Mouse (Mus musculus) Patski (cell line): Measurements from ENCODE around the gene Dnajc7. TPM values are rescaled to one million over a fixed set of nuclear protein-coding genes. Genes with fewer than 3 reads are reported as not detected.
"Not testable (repeated sequence)": the region's sequence is repeated elsewhere in the genome, so short reads cannot be mapped to it uniquely, and the experiment has no call there.

ENCODE experiments used
- ATAC-seq: fragments of 100-300 bp; one replicate; pipeline ENCODE4 v1.8.0; 2021
- CTCF ChIA-PET: fragments of 350-600 bp; sonication (Branson Sonifier 250); formaldehyde crosslinking; loops from one replicate; lab custom pipeline; 2022; ENCODE audit warnings: inconsistent platforms; lab: Charles Lee
- POLR2A ChIA-PET: fragments of 350-600 bp; sonication (Branson Sonifier 250); formaldehyde crosslinking; loops from one replicate; lab custom pipeline; 2022; ENCODE audit warnings: antibody characterized with exemption, inconsistent platforms; lab: Charles Lee
- DNase-seq: peaks from one replicate; pipeline ENCODE4 v3.0.0-alpha.2; 2011; ENCODE audit warnings: low read depth, low spot score
- H3K27me3 ChIP-seq: fragments of 371-371 bp; one replicate; pipeline ENCODE4 v1.5.1; 2021
- CTCF ChIP-seq: fragments of 100-300 bp; IDR thresholded peaks from one replicate; pipeline ENCODE4 v1.5.1; 2021
- in situ Hi-C: fragments of 300-500 bp; cut with MboI; formaldehyde crosslinking; loops from 3 replicates; pipeline ENCODE4 v1.11.1; 2018; ENCODE audit warnings: low pct_unique_long_range_greater_than_20kb, mixed read lengths
- polyA plus RNA-seq: library from polyadenylated mRNA; unstranded; gene quantifications from one replicate; pipeline ENCODE4 v1.2.3, GENCODE M21; 2021

Dnajc7 gene
- polyA plus RNA-seq, 1 experiment from 2014 or later = 268 TPM

- DNase-seq (no peak), ATAC-seq (no peak)
- in situ Hi-C loops = no loop called here
Observed at GRCm38 (mm10) chr11:100617480-100617879, 2.5 kb downstream of the Dnajc7 start.

GRCm38 (mm10) chr11:100616836-100617235 is 3.1 kb downstream of the Dnajc7 start:
- in situ Hi-C loops, H3K27me3 ChIP-seq, ATAC-seq, DNase-seq, CTCF ChIA-PET: not testable (repeated sequence)
- POLR2A ChIA-PET = interaction anchor here (0.5 to 0.7 kb wide), 2 partner anchors 91 to 114 kb away, joined by 3 to 4 read pairs; no protein-coding TSS in a partner anchor

More at GRCm38 (mm10) chr11:100617480-100617879, 2.5 kb downstream of the Dnajc7 start:
- H3K27me3 ChIP-seq = no peaks in the 10 kb centered on the region
- TF ChIP-seq CTCF = no peak
- ChIA-PET CTCF (interaction anchor here (1.9 kb wide), 1 partner anchor 8 kb away, joined by 5 read pairs; no protein-coding TSS in a partner anchor), POLR2A (interaction anchor here (0.6 kb wide), 1 partner anchor 1176 kb away, joined by 3 read pairs; no protein-coding TSS in a partner anchor)

- H3K27me3 ChIP-seq = no peaks in the 10 kb centered on the region
- POLR2A ChIA-PET = interaction anchor here (0.5 to 0.7 kb wide), 2 partner anchors 91 to 114 kb away, joined by 3 to 4 read pairs; no protein-coding TSS in a partner anchor
- CTCF ChIA-PET = no interaction called here
- in situ Hi-C loops = no loop called here
- ATAC-seq = no peak
- no peak for TF ChIP-seq CTCF
- no peak for DNase-seq
Observed at GRCm38 (mm10) chr11:100616332-100616731, 3.6 kb downstream of the Dnajc7 start.

- TF ChIP-seq CTCF = no peak
- ATAC-seq (no peak), DNase-seq (no peak)
- H3K27me3 ChIP-seq = no peaks in the 10 kb centered on the region
- in situ Hi-C loops = no loop called here
- POLR2A ChIA-PET = no interaction called here
- CTCF ChIA-PET = interaction anchor here (1.8 kb wide), 1 partner anchor 28 kb away, joined by 4 read pairs; no protein-coding TSS in a partner anchor
Observed at GRCm38 (mm10) chr11:100613241-100613640, 6.7 kb downstream of the Dnajc7 start.

DNA sequence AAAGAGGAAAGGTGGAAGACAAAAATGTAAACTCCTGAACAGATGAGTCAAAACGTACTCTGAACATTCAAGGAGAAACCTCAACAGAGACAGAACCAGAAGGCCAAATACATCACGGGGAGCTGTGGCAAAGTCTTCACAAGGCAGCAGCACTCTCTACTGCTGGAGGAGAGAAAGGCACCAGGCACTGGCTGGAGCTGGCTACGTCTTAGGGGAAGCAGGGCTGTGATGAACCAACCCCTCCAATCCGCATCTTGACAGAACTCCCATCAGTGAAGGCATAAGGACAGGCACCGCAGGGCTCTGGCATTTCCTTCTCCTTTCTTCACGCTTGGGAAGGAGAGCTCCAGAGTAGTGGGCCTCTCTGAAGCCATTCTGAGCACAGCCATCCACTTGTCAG is 8.3 kb downstream of the Dnajc7 start:
- CTCF ChIA-PET = interaction anchor here (0.7 to 1.8 kb wide), 5 partner anchors 8 to 29 kb away, joined by 3 to 4 read pairs (median 3); no protein-coding TSS in a partner anchor
- ATAC-seq = no peak
- POLR2A ChIA-PET = interaction anchor here (0.6 to 0.7 kb wide), 2 partner anchors 101 to 184 kb away, joined by 4 to 6 read pairs; partner anchors contain the start of gene Kat2a
- no peak for TF ChIP-seq CTCF
- in situ Hi-C loops = no loop called here
- DNase-seq = no peak
- no peaks in the 10 kb centered on the region for H3K27me3 ChIP-seq

GRCm38 (mm10) chr11:100609997-100610680 is 9.8 kb downstream of the Dnajc7 start:
- no peak for DNase-seq
- in situ Hi-C loops = no loop called here
- no peaks in the 10 kb centered on the region for H3K27me3 ChIP-seq
- TF ChIP-seq CTCF = no peak
- ATAC-seq = no peak
- ChIA-PET CTCF (interaction anchor here (1.5 to 1.8 kb wide), 2 partner anchors 8 to 13 kb away, joined by 4 to 5 read pairs; partner anchors contain the start of gene Nkiras2), POLR2A (interaction anchor here (0.8 to 1.2 kb wide), 2 partner anchors 8 to 16 kb away, joined by 3 read pairs; partner anchors contain the start of gene Nkiras2)

DNA sequence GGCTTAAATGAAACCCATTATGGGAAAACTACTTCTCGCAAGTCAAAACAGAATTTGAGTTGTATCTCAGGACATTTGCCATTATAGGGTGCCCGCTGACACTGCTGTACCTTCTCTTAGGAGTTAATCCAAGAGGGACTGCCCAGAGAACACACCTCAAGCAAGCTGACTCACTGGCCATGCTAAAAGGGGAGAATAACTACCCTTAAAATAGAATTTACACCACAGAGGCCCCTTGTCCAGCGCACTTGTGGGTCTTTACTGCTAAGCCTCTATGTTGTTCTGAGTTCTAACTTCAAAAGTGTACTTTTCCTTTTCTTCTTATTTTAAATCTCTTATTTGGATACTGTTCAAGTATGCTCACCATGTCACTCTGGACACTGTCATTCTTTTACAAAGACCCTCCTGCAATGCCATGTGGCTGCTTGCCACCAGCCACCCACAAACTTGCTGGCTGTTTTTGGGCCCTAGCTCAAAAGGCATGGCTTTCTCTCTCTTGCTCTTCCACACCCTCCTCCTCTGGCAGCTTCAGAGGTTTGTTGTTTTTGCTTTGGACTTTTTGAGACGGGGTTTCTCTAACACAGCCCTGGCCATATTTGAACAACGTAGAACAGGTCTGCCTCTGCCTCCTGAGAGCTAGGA is 10.5 kb downstream of the Dnajc7 start:
- ATAC-seq (no peak), DNase-seq (no peak)
- H3K27me3 ChIP-seq = no peaks in the 10 kb centered on the region
- in situ Hi-C loops = no loop called here
- ChIA-PET CTCF (interaction anchor here (1.5 kb wide), 1 partner anchor 9 kb away, joined by 5 read pairs; the partner anchor contains the start of gene Nkiras2), POLR2A (interaction anchor here (0.6 to 1.2 kb wide), 3 partner anchors 9 to 182 kb away, joined by 3 to 5 read pairs (median 3); partner anchors contain the start of gene Nkiras2)
- TF ChIP-seq CTCF = no peak

- CTCF ChIA-PET = interaction anchor here (1.5 kb wide), 1 partner anchor 9 kb away, joined by 5 read pairs; the partner anchor contains the start of gene Nkiras2
- DNase-seq = no peak
- no peak for TF ChIP-seq CTCF
- in situ Hi-C loops = no loop called here
- H3K27me3 ChIP-seq = no peaks in the 10 kb centered on the region
- no peak for ATAC-seq
- POLR2A ChIA-PET = interaction anchor here (0.6 kb wide), 1 partner anchor 182 kb away, joined by 5 read pairs; no protein-coding TSS in a partner anchor
Observed at GRCm38 (mm10) chr11:100608796-100609195, 11.2 kb downstream of the Dnajc7 start.

DNA sequence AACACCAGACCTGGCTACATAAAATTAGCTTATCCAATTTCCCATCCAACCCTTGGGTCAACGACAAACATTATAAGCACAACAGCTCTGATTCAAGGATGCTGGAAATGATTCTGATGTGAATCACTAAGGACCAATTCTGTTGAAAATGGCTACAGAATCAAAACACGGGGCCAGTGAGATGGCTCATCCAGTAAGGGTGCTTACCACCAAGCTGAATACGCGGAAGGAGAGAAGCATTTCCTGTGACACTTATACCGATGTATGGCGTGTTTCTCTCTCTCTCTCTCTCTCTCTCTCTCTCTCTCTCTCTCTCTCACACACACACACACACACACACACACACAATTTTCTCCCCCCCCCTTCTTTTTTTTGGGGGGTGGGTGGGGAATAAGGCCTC is 12.8 kb downstream of the Dnajc7 start:
- POLR2A ChIA-PET = interaction anchor here (0.7 to 1.3 kb wide), 2 partner anchors 12 to 82 kb away, joined by 3 to 7 read pairs; partner anchors contain the start of genes Dnajc7 and Nkiras2
- no peak for ATAC-seq
- DNase-seq = no peak
- CTCF ChIA-PET = interaction anchor here (1.5 kb wide), 1 partner anchor 13 kb away, joined by 3 read pairs; the partner anchor contains the start of gene Dnajc7
- no peak for TF ChIP-seq CTCF
- in situ Hi-C loops = no loop called here
- H3K27me3 ChIP-seq = no peaks in the 10 kb centered on the region

DNA sequence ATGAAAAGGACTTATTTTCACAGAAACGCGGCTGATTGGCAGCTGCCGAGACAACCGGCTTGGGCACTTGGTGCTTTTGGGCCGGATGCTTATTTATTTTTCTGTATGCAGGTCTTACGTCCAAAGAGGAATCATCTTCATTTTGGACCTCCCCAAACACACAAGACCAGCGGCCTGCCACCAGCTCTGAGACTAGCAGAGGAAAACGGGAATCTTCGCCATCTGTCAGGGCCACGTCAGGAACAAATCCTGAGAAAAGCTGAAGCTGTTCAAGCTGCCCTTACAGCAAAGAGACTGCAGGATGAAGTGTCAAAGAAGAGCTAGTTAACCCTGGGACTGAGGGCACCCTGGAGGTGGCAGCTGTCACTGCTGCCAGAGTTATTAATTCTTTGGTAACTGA is 14.5 kb downstream of the Dnajc7 start:
- no peak for DNase-seq
- H3K27me3 ChIP-seq = no peaks in the 10 kb centered on the region
- ChIA-PET CTCF (interaction anchor here (1.1 kb wide), 1 partner anchor 9 kb away, joined by 3 read pairs; no protein-coding TSS in a partner anchor), POLR2A (no interaction called here)
- no peak for TF ChIP-seq CTCF
- in situ Hi-C loops = no loop called here
- ATAC-seq = no peak
